Mouse (Mus musculus) embryonic facial prominence, embryonic 11.5 days (tissue): ENCODE measurements at regions not wholly inside any gene's neighbourhood (a gene's known extent, or its start where the extent isn't known, plus 50 kb on each side); places are given as distances from the start of the nearest gene placed in this dataset.

Experiments
- ATAC-seq: fragments of 200-750 bp; cut with Nextera tagmentation; replicated peaks from 2 replicates; pipeline ENCODE4 v1.8.0; 2017; ENCODE audit warnings: low read depth; ENCODE audit not compliant: insufficient number of reproducible peaks, low FRiP score, low TSS enrichment
- DNase-seq: peaks from one replicate; pipeline ENCODE4 v3.0.0-alpha.2; 2015; ENCODE audit warnings: low spot score
- H3K27ac ChIP-seq: fragments of 300-500 bp; sonication (generic); replicated peaks from 2 replicates; pipeline ENCODE4 v1.5.1; 2014; ENCODE audit warnings: mild to moderate bottlenecking, low read depth, low read length, control low read depth
- H3K27me3 ChIP-seq: fragments of 300-500 bp; sonication (generic); 2 replicates; pipeline ENCODE4 v1.6.1; 2014; ENCODE audit warnings: mild to moderate bottlenecking, low read length, moderate library complexity, mixed read lengths; ENCODE audit not compliant: control insufficient read depth, insufficient read depth
- H3K36me3 ChIP-seq: fragments of 300-500 bp; sonication (generic); replicated peaks from 2 replicates; pipeline ENCODE4 v1.6.1; 2014; ENCODE audit warnings: low read depth, mild to moderate bottlenecking, low read length, moderate library complexity, mixed read lengths; ENCODE audit not compliant: control insufficient read depth, insufficient read depth
- H3K4me1 ChIP-seq: fragments of 300-500 bp; sonication (generic); 2 replicates; pipeline ENCODE4 v1.6.1; 2014; ENCODE audit warnings: low read length, mixed read lengths; ENCODE audit not compliant: control insufficient read depth, insufficient read depth
- H3K4me2 ChIP-seq: fragments of 300-500 bp; sonication (generic); 2 replicates; pipeline ENCODE4 v1.6.1; 2014; ENCODE audit warnings: low read depth, mild to moderate bottlenecking, control low read depth, low read length, moderate library complexity
- H3K4me3 ChIP-seq: fragments of 300-500 bp; sonication (generic); 2 replicates; pipeline ENCODE4 v1.5.1; 2014; ENCODE audit warnings: low read depth, low read length, control low read depth
- H3K9ac ChIP-seq: fragments of 300-500 bp; sonication (generic); replicated peaks from 2 replicates; pipeline ENCODE4 v1.6.1; 2014; ENCODE audit warnings: mild to moderate bottlenecking, control low read depth, low read length
- H3K9me3 ChIP-seq: fragments of 300-500 bp; sonication (generic); replicated peaks from 2 replicates; pipeline ENCODE4 v1.6.1; 2016; ENCODE audit warnings: mild to moderate bottlenecking, low read length, inconsistent platforms, mixed read lengths; ENCODE audit not compliant: control insufficient read depth
- WGBS: fragments of 180-500 bp; shearing (Covaris S2); extraction: QIAGEN DNeasy Blood & Tissue Kit; methylation state at CpG from one replicate; pipeline ENCODE4 v1.1.7; 2014; 5-methylcytosine and 5-hydroxymethylcytosine counted together

GRCm38 (mm10) chr9:60931290-60931689, 136.9 kb downstream of the Uaca start:
- Histone ChIP-seq H3K27me3 (no peaks in the 10 kb centered on the region), H3K4me2 (no peak overlapping the region), H3K4me3 (no peak overlapping the region), H3K9ac (no peak overlapping the region), H3K9me3 (no peaks in the 10 kb centered on the region), H3K36me3 (no peaks in the 10 kb centered on the region), H3K27ac (no peak overlapping the region), H3K4me1 (no peaks in the 10 kb centered on the region)
- ATAC-seq (no peak), DNase-seq (no peak)
- 94% methylated on average over 1 of the region's 1 CpGs for whole genome bisulfite sequencing

- Histone ChIP-seq H3K4me3 (no peak overlapping the region), H3K4me2 (no peak overlapping the region), H3K9me3 (no peaks in the 10 kb centered on the region), H3K27ac (no peak overlapping the region), H3K36me3 (no peaks in the 10 kb centered on the region), H3K27me3 (no peaks in the 10 kb centered on the region), H3K9ac (no peak overlapping the region), H3K4me1 (peaks cover 3% of the 10 kb centered on the region; the same call in 1 of the 2 replicates)
- DNase-seq (no peak), ATAC-seq (no peak)
- 91% methylated on average over 9 of the region's 9 CpGs for WGBS
Observed at GRCm38 (mm10) chr9:60936937-60937336, 142.6 kb downstream of the Uaca start.

- Histone ChIP-seq H3K9ac (0 out of 2 replicates have a peak overlapping the region, but pooled peaks have one; percentile 25), H3K9me3 (no peaks in the 10 kb centered on the region), H3K27ac (peak overlapping the region; percentile 47; the same call in 1 of the 2 replicates), H3K4me2 (peak overlapping the region; percentile 33), H3K36me3 (no peaks in the 10 kb centered on the region), H3K4me3 (no peak overlapping the region), H3K4me1 (peaks cover 3% of the 10 kb centered on the region; the same call in 1 of the 2 replicates), H3K27me3 (no peaks in the 10 kb centered on the region)
- 17% methylated on average over 18 of the region's 18 CpGs for WGBS
- ATAC-seq, result peak; percentile 97
- peak; percentile 97 for DNase-seq
Observed at GRCm38 (mm10) chr9:60939858-60940804, 145.8 kb downstream of the Uaca start.

- Histone ChIP-seq H3K4me3 (no peak overlapping the region), H3K9me3 (no peaks in the 10 kb centered on the region), H3K4me2 (no peak overlapping the region), H3K9ac (no peak overlapping the region), H3K27me3 (no peaks in the 10 kb centered on the region), H3K36me3 (no peaks in the 10 kb centered on the region), H3K4me1 (peaks cover 4% of the 10 kb centered on the region), H3K27ac (no peak overlapping the region)
- DNase-seq, result peak; percentile 33
- ATAC-seq, result no peak
- WGBS, result 45% methylated on average over 15 of the region's 15 CpGs
Observed at GRCm38 (mm10) chr9:60947363-60947762, 153.0 kb downstream of the Uaca start.

- peak overlapping the region; percentile 32; the same call in 1 of the 2 replicates for H3K27ac ChIP-seq
Observed at GRCm38 (mm10) chr9:60948531-60949070, 154.3 kb downstream of the Uaca start.

GRCm38 (mm10) chr9:60950161-60950560, 155.8 kb downstream of the Uaca start:
- Histone ChIP-seq H3K4me1 (peaks cover 4% of the 10 kb centered on the region), H3K9me3 (no peaks in the 10 kb centered on the region), H3K36me3 (no peaks in the 10 kb centered on the region), H3K4me3 (no peak overlapping the region), H3K9ac (no peak overlapping the region), H3K4me2 (no peak overlapping the region), H3K27ac (no peak overlapping the region), H3K27me3 (no peaks in the 10 kb centered on the region)
- DNase-seq (no peak), ATAC-seq (no peak)
- WGBS, result 90% methylated on average over 5 of the region's 5 CpGs

More at GRCm38 (mm10) chr9:60948531-60949070, 154.3 kb downstream of the Uaca start:
- no peak overlapping the region for H3K4me2 ChIP-seq
- H3K9ac ChIP-seq, result no peak overlapping the region
- H3K4me3 ChIP-seq, result no peak overlapping the region
- peaks cover 4% of the 10 kb centered on the region for H3K4me1 ChIP-seq
- no peaks in the 10 kb centered on the region for H3K9me3 ChIP-seq
- no peaks in the 10 kb centered on the region for H3K36me3 ChIP-seq
- 31% methylated on average over 10 of the region's 10 CpGs for WGBS
- H3K27me3 ChIP-seq, result no peaks in the 10 kb centered on the region
- peak; percentile 92 for DNase-seq
- 0 out of 2 replicates have a peak, but pooled peaks have one; percentile 44 for ATAC-seq

GRCm38 (mm10) chr9:60951071-60951561, 156.8 kb downstream of the Uaca start:
- Histone ChIP-seq H3K36me3 (no peaks in the 10 kb centered on the region), H3K4me3 (no peak overlapping the region), H3K4me1 (peaks cover 4% of the 10 kb centered on the region), H3K27me3 (no peaks in the 10 kb centered on the region), H3K4me2 (no peak overlapping the region), H3K9me3 (no peaks in the 10 kb centered on the region), H3K9ac (no peak overlapping the region), H3K27ac (peak overlapping the region; percentile 39)
- WGBS, result 13% methylated on average over 10 of the region's 10 CpGs
- DNase-seq (peak; percentile 82), ATAC-seq (peak; percentile 78)

- Histone ChIP-seq H3K9me3 (no peaks in the 10 kb centered on the region), H3K27me3 (no peaks in the 10 kb centered on the region), H3K36me3 (no peaks in the 10 kb centered on the region), H3K4me3 (no peak overlapping the region), H3K4me2 (no peak overlapping the region), H3K27ac (no peak overlapping the region), H3K4me1 (no peaks in the 10 kb centered on the region; the same call in 1 of the 2 replicates), H3K9ac (no peak overlapping the region)
- 51% methylated on average over 5 of the region's 5 CpGs for WGBS
- ATAC-seq, result no peak
- DNase-seq, result no peak
Observed at GRCm38 (mm10) chr9:60957438-60957837, 163.1 kb downstream of the Uaca start.
